Mouse (Mus musculus) lung, adult 2 months (tissue): Measurements from ENCODE around the gene Prss1.

Experiments
- CTCF ChIP-seq: fragments of 200-500 bp; IDR thresholded peaks from 2 replicates; pipeline ENCODE4 v1.5.1; 2011; ENCODE audit warnings: mild to moderate bottlenecking, low read length, control low read depth; ENCODE audit not compliant: insufficient read depth
- POLR2A ChIP-seq: fragments of 200-500 bp; IDR thresholded peaks from 2 replicates; pipeline ENCODE4 v1.6.1; 2011; ENCODE audit warnings: low read depth, mild to moderate bottlenecking, control low read depth, low read length, borderline replicate concordance; ENCODE audit errors: extremely low read depth

GRCm38 (mm10) chr6:41499374-41499773, 40.6 kb downstream of the Prss1 start:
- TF ChIP-seq CTCF (no peak), POLR2A (no peak)
